Mouse (Mus musculus): ENCODE measurements at regions not wholly inside any gene's neighbourhood (a gene's known extent, or its start where the extent isn't known, plus 50 kb on each side); places are given as distances from the start of the nearest gene placed in this dataset.

DNA sequence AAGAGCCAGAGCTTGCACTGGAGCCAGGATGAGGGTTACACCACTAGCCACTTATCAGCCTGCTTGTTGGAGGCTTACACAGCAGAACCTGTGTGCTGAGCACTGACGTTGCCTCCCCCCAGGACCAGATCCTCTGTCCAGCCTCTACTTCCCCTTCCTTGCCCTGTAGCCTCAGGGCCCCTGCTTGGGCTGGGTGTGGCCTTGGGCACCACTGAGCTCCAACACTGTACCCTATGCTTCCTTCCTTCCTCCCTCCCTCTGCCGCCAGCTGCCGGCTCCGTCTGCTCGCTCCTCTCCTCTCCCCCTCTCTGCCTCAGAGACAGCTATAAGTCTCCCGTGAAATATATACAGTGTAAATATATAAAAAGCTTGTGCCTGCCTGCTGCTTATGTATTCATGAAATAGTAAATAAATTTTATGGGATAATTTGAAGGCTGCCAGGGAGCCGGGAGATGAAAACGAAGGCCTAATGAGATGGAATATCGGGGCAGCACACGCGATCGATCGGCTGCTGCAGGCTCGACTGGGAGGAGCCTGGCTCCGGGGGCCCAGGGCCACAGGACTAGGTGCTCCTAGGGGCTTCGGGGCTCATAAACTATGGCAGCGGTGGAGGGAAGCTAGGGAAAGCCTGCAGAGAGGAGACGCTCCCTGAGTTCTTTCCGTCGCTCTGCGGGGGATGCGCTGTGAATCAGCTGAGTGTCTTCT lies 135.6 kb downstream of the Rbm19 start:
- no peak for DNase-seq

DNA sequence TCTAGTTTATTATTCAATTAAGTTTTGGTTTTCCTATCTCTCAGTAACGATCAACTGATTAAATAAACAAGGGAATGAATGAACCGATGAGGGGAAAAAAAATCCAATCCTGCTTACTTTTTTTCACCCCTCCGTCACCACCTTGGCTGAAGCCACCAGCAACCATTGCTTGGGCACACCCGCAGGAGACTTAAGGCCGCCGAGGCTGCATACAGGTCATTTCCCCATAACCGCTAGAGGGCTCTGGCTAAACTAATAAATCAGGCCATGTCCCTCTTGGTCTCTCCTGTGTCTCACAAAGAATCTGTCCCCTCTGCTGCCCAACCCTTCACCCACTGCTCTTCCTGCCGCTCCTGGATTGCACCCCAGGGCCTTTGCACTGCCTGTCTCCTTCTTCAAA lies 136.3 kb downstream of the Rbm19 start:
- DNase-seq: no peak

DNA sequence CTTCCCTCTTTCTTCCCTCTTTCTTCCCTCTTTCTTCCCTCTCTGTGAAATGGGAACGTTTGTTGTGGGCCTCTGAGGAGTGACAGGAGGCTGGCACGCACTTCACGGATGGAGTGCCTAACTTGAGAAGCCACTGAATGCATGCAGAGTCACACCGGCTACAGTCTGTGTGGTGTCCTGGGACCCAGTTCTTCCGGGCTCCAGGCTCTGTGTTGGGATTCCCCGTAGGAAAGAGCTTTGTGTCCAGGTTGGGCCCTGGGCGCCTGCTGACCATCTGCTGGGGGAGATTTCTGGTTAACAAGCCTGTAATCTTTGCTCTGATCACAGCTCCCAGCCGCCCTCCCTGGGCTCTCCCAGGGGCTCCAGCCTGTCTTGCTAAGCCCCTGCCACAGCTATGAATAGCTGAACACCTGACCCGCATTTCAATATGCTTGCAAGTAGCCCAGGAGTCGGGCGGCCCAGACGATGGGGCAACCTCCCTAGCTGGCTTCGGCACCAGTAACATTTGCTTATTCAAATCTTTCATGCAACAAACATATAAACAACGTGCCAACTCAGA lies 146.5 kb downstream of the Rbm19 start:
- no peak for DNase-seq

DNA sequence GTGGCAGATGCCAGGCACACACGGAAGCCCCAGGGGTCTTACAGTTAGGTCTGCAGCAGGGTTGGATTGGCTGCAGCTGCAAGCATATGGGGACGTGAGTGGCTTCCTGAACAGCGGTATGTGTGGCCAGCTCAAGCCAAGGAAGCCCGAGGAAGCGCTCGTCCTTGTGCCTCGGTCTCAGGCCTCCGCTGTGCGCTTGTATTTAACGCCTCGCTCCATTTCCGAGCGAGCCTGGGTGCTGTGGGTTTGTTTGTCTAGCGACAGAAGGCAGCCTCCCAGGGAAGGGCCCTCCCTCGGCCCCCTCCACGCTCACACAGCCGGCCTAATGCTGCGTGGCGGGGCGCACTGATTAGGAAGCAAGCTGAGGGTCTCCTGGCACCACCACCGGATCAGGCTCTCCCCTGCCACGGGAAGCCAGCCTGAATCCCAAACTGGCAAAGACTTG lies 153.2 kb downstream of the Rbm19 start:
- DNase-seq: no peak

DNA sequence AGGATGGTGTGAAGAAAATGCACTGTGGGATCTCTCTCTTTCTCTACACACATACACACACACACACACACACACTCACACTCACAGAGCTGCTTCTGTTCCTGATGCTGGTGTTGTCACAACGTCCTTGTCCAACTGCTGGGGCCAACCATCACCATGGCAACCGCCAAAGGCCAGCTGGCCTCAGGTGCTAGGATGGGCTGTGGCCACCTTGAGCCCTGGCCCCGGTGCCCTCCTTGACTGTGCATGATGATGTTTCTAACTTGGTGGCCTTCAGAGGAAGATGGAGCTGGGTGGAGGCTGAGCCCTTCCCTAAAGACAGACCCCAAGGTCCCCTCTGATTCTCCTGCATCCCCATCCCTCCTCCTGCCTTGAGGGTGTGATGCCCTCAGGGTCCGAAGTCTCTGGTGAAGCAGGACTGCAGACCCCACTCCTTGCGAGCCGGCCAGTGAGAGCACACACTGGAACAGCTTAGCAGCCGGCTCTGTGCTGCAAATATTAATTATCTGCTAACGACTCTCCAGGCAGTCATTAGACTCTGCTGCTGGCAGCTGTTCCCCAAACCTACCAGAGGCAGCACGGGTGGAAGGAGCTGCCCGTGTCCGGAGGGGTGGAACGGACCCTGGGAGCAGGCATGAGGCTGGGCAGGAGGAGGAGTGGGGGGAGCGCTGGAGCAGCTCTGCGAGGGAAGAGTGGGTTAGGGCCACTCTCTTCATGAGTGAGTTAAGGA lies 154.8 kb downstream of the Rbm19 start:
- DNase-seq: no peak

DNA sequence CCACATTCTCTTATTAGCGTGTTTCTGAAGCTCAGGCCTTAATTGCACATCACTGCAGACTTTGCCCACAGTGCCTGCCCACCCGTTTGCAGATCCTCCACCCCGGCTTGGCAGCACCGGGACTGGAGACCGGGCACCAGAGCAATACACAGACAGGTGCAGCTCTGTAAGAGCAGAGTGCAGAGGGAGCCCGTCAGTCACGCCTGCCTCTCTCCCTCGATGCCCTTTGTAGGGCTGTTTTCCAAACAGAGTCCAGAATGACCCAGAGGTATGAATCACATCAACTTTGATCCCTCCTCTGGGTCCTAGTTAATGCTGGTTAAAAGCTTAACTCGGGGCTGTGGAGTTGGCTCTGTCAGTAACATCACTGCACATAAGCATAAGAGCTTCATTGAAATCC lies 155.3 kb upstream of the Lhx5 start:
- DNase-seq: no peak

DNA sequence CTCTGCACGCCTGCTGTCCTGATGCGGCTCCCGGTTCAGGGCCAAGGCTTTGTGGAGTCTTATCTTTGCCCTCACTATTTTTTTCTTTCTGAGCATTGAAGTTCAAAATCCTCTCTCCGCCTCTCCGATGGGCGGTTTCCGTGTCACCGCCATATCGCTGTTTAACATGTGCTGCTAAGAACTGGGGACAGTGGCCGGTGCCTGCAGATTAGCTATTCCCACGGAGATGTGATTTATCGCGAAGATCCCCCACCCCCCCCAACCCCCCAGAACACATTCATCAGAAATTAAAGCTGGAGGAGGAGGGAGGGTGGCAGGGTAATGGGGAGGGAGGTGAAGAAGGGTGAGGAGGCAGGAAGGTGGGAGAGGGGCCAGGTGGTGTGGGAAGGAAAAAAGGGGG lies 151.2 kb upstream of the Lhx5 start:
- DNase-seq: no peak

DNA sequence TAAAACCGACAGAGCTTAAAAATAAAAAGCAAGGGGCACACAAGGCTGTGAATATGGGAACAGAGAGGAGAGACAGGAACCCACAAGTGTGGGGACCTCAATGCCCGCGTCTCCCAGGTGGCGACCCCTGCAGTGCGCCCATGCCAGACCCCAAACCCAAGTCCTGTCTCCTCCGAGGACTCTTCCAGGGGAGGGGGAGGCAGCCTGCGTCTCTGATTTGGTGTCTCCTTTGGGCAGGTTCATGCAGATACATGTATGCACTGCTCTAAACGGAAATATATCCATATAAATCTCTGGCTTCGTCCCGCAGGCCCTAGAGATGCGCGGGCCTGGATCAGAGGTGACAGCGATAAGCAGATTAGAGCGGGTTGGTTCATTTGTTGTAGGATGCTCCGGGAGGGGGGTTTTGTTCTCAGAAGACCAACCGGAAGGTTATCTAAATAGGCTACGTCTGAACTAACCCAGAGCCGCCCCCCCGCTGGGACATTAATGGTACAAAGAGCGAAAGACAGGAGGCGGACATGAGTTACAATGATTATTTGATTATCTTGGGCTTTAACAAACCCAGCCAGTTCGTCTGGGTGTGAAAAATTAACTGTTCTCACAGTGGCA lies 150.4 kb upstream of the Lhx5 start:
- no peak for DNase-seq

DNA sequence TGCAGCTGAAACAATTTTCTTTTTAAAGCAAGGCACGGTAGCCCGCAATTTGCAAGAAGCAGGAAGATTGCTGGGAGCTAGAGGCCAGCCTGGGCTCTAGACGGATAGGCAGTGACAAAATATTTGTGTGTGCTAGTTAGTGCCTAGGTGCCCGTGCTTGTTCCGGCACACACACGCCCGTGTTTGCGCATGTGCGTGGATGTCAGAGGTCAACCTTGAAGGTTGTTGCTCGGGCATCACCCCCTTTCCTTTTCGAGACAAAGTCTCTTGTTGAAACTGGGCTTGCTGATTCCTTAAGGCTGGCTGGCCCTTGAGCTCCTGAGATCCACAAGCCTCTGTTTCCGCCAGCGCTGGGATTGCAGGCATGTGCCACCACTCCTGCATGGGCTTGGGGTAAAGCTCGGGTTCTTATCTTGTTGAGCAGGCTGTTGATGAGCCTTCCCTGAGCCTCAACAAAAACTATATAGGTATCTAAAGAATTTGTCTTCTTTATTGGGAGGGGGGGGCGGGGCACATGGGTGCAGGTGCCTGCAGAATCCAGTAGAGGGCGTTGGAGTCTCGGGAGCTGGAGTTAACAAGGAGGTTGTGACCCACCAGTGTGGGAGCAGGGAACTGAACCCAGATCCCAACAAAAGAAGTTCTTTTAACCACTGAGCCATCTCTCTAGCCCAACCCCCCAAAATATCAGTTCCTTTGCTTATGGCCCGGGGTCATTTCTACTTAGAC lies 149.5 kb upstream of the Lhx5 start:
- no peak for DNase-seq

DNA sequence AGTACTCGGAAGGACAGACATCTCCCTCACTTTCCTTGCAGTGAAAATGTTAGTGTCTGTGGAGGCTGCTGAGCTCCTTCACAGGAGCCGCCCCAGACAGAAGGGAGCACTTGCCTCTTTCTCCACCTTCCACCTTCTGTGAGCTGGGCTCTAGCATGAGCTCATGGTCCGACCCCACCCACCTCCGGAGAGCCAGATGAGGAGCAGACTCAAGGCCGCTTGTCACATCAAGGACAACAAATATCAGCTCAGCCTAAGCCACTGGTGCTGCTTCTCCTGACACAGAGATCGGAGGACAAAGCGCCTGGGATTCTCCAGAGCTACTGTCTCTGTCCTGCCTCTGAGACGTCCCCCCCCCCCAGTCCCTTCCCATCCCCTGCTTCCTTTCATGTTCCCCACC lies 146.9 kb upstream of the Lhx5 start:
- DNase-seq: peak; percentile 26

DNA sequence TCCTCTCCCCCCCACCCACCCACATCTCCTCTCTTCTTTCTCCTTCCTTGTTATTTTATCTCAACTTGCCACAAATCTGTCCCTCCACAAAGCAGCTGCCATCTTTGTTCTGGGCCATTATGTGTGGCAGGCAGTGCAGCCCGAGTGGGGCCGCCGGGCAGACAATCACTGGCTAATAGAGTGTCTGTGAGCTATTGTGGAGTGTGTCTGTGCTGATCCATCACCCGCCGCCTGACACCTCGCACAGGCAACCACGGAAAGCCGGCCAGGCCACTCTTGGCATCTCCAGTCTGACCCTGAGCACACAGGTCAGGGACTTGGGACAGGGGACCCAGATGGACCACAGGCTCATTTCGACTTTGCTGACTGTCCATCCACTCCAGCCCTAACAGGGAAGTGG lies 146.5 kb upstream of the Lhx5 start:
- no peak for DNase-seq

DNA sequence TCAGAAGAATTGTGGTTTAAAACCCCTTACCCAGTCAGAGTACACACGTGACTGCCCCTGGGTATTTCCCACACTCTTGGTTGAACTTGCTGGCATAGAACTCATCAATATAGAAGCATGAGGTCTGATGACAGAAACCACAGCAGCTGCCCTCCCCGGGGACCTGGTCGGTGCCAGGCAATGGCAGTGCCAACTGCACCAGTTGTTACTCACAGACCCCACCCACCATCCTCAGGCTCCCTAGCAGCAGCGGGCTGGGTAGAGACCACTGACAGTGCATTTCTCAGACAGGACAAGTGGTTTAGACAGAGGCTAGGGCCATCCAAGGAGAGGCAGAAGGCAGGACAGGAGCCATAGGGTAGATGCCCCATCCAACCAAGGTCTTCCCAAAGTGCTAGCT lies 144.7 kb upstream of the Lhx5 start:
- no peak for DNase-seq

DNA sequence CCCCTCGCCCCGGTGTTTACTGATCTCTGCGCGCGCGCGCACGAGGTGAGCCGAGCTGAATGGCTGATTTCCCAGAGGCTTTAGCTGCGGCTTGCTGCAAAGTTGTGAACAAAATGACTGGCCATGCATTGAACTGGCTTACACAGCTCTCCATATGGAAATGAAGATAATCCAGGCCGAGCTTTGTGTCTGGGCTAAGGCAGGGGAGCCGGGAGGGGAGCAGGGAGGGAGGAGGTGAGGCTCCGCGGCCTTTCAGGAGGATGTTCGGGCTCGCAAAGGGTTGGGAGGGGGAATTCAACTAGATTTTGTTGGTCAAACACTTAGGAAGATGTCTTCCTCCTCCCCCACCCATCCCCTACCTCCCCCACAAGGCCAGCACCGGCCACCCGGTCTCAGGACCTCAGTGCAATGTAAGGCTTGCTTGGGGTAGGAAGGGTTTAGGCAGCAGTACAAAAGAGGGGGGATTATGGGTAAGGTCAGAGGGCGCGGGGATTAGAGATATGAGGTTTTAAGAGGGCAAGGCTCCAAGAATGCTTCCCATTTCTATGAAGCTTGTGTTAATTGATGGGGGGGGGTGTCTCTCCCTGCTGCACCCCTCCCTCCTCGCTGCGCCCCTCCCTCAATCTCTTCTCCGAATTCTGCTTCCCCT lies 143.3 kb upstream of the Lhx5 start:
- DNase-seq: no peak

DNA sequence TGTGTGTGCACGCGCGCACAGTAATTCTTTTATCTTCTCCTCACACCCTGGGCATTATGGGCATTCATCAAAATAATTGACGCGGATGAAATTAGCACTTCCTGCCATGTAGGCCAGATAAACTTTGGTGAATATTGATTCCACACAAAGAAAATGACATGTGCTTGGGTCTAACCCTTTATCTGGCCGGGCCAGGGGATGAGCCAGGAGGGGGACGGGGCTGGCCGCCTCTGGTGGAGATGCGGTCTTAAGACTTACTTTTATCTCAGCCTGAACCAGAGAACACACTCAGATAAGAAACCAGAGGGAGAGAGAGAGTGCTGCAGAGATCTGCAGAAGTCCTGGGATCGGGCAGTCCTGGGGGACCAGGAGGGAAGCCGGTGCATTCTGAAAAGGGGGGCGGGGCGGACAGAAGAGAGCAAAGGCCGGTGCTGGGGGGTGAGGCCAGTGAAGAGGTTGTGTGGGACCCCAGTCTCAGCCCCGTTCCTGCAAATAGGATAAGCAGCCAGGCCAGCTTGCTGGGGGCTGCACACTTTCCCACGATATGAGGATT lies 136.9 kb upstream of the Lhx5 start:
- no peak for DNase-seq

DNA sequence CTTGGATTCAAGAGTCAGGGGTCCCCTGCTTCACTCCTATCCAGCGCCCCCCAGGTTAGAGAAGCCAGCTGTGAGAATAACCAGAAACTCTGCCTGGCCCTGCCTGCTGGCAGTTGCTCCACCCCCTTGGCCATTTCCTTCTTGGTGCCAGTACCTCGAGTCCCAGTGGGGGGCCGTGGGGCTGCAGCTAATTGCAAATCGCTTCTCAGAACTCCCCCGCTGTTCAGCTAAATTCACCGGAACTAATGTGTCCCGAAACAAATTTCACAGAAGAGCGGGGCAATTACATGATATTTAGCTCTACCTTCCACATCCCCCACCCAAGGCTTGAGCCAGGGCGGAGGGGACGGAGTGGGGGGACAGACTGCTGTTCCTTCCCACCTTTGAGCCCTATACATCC lies 134.3 kb upstream of the Lhx5 start:
- no peak for DNase-seq

DNA sequence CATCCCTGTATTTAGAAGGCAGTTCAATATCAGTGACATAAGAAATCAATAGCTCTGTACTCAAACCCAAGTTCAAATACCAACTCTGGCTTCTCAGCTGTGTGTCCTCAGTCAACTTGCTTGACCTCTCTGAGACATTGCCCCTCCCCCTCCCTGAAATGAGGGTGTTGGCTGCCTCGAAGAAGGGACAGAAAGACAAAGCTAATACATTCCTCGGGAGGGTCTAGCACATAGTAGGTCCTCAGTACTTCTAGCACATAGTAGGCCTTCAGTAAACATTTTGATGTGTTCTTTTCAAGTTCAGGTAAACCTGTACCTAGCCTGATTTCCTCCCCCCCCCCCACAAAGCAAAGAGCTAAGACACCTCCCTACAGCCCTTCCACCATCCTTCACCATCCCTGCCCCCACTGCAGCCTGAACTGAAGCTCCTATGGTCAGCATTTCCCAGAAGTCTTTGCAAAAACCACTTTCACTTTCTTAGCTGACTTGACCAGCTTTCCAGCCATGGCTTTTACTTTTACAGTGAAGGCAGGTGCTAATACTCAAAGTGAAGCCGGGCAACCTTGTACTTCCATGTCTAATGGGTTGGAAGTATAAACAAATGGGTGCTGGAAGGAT lies 133.7 kb upstream of the Lhx5 start:
- DNase-seq: no peak

DNA sequence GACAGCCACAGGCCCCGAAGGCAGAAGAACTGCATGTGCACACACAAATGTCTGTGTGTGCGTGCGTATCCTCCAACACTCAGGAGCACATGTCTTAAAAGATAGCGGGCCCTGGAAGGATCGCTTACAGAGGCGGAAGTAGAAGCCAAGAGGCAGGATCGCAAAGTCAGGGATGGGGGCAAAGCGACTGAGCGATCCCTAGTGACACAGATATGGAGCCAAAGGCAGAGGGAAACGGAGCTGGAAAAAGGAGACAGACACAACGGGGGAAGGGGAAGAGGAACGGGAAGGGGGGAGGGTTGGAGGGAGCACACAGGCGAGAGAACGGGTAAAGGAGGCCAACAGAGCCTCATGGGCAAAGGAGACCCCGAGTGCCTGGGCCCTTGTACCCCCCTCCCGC lies 129.8 kb upstream of the Lhx5 start:
- DNase-seq: no peak

DNA sequence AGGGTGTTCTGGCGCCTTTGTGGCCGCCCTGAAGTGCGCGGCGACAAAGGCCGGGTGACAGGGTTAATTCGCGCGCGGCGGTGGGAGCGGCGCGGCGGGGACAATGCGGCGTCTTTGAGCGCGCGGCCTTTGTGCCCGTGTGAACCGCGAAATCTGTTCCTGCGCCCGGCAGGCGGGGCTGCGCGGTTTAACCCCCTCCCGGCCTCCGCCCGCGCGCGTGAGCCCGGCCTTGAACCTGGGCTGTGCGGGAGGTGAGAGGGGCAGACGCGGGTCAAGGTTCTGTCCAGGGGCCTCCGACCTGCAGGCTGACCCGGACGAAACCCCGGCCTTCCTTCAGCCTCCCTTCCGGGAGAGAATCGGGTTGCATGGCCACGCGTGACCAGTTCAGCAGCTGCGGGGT lies 129.2 kb upstream of the Lhx5 start:
- no peak for DNase-seq

DNA sequence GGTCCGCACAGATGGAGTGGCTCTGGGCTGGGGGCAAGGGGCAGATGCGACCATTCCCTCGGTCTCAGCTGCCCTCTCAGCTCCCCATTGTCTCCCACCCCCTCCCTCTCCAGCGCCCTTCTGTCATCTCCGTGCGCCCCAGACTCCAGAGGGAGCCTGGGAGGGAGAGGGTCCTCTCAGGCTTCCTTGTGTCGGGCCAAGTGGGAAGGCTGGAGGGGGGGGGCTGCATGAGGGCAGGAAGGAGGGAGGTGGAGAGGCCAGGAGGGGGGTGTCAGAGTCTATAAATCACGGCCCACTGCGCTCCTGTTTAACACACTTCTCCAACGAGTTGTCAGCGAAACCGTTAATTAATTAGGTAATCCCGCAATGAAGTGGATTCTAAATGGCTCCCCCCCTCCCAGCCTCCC lies 127.2 kb upstream of the Lhx5 start:
- no peak for DNase-seq

DNA sequence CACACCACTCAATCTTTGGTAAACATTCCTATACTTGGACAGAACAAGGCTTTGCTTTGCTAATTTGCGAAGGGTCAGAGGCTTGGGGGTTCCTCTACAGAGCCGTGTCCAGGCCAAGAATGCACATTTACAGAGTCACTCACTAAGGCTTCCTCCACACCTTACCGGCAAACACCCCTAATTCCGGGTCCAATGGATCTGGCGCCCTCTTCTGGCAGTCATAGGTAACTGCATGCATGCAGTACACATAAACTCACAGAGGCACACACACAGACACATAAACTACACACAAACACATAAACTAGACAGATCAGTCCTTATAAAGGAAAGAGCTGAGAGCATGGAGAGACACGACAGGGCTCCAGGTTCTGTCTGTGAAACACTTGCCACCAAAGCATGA lies 119.2 kb upstream of the Lhx5 start:
- no peak for DNase-seq

DNA sequence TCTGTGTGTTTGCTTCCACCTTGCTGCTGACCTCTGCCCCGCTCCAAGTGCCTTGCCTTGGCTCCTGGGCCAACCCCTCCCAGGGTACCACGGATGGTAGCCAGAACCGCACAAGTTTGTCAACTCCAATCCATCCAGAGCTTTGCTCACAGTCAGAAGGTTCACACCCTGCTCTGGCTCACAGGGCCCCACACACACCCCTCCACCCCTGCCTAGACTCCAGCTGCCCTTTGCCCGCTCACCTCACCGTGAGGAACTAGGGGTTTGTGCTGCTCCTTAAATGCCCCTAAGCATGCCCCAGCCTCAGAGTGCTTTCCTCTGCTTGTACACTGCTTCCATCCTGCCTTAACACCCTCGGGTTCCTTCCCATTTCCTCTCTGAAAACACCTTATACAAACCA lies 117.5 kb upstream of the Lhx5 start:
- DNase-seq: no peak

DNA sequence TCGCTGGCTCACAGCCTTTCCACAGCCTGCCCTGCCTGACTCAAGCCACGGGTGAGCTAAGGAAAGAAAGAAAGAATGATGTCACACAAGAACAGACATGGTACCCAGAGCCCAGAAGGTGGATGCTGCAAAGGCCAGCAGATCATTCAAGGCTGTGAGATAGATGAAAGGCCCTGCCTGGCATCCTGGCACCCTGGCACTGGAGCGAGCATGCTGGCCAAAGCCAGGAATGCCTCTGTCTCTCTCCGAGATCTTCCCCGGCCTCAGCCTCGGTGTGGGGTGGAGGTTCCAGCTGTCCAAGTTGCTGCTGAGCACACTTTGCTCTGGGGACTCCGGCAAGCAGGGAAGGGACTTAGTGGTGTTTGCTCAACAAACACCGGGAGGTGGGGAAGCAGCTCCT lies 116.4 kb upstream of the Lhx5 start:
- DNase-seq: no peak
